Mouse (Mus musculus): Measurements from ENCODE around the gene Zfp114.

The Zfp114 gene

DNA sequence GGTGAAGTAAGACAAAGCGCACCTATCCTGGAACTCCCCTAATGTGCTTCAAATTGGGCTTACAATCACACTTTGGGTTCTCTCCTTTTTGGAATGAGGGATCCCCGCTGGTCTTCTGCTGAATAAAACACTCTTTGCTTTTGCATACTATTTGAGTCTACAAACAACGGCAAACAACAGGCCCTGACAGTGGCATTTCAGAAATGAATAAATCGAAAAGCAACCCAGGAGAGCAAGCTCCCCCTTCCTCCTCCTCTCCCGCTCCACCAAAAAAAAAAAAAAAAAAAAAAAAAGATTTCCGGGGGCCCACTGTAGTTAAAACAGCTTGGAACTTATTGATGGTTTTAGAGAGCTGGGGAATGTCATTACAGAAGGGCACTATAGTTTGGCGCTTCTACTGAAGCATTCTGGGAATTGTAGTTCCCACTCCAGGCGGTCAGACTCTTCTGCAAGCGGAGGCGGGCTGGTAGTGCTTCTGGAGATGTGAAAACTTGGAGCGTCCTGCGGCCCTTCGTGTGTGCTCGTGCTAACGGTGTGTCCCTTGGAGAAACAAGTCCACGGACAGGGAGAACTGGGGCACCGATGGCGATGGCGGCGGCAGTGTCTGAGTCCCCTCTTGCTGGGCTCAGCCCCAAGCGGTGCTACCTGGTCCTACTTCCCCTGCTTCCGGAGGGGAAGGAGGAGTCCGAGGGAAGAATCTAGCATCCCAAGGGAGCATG, at the start of gene Zfp114:
Gene Zfp114 (plus strand): TSS at position 443 of the 719 bp plus-strand sequence.
- DNase-seq: peak; percentile 71

DNA sequence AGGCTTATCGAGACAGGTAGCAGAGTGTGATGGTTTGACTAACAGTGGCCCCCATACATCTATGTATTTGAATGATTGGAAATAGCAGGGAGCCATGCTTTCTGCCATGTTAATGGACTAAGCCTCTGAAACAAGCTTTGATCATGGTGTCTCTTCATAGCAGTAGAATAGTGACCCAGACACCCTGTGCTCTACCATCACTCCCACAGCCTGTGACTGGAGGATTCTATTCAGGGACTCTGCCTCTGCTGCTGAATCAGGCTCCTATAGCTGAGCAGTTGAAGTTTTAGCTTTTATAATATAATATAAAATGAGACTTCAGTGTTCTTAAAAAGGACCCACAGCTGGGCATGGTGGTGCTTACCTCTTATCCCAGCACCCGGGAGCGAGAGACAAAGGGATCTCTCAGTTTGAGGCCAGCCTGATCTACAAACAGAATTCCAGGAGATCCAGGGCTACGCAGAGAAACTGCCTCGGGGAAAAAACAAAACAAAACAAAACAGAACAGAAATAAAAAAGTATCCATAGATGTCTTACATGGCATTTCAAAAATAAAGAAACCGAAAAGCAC, 41.4 kb upstream of the Zfp114 start:
- DNase-seq: no peak

- DNase-seq: peak; percentile 80
These were observed 40.6 kb upstream of the Zfp114 start, which contains the start of gene Zfp235 for GRCm38 (mm10) chr7:24133996-24134828. Gene Zfp235 (plus strand): TSS chr7:24134169.

GRCm38 (mm10) chr7:24142566-24142965, 32.3 kb upstream of the Zfp114 start:
- no peak for DNase-seq

GRCm38 (mm10) chr7:24153272-24153671, 21.6 kb upstream of the Zfp114 start:
- DNase-seq: no peak

GRCm38 (mm10) chr7:24172191-24172590, 2.7 kb upstream of the Zfp114 start:
- DNase-seq: no peak

- DNase-seq: no peak
These were observed 464 bp downstream of the Zfp114 start for GRCm38 (mm10) chr7:24175337-24175711.

DNA sequence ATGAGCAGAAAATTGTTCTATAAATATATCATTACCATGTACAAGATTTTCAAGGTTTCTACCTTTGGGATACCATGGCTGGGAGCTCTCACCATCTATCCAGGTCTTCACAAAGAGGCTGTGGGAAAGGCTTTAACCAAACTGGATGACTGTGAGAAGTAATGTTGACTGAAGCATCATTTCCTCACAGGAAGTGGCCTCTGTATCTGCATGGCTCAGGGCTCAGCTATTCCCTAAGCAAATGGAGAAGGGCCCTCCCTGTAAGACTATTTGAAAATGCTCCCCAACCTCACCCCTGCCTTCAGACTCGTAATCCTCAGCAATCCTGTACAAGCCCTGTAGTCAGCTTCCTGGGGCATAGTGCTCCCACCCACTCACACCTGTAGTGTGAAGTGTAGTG, 12.8 kb downstream of the Zfp114 start:
- DNase-seq: no peak

DNA sequence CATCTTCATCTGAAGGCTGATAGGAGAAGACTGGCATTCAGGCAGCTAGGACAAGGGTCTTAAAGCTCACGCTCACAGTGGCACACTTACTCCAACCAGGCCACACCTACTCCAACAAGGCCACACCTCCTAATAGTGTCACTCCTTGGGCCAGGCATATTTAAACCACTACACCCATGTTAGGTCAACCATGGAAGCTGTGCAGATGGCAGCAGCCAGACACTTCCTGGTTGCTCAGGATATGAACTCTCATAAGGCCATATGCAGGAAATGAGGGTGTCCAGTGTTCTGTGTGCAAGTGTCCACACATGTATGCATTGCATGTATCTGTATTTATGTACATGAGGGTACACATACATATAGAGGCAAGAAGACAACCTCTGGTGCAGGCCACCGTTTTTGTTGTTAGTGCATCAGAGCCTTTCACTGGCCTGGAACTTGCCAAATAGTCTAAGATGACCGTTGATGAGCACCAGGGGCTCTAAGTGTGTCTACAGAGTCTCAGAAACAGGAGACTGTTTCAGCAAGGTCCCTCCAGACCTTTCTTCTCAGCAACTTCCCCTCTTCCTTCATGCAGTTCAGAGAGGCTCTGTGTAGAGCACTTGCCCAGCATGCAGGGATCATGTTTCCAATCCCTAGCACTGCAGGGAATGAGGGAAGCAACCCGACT, 14.2 kb downstream of the Zfp114 start:
- no peak for DNase-seq

GRCm38 (mm10) chr7:24189571-24189944, 14.7 kb downstream of the Zfp114 start:
- no peak for DNase-seq

DNA sequence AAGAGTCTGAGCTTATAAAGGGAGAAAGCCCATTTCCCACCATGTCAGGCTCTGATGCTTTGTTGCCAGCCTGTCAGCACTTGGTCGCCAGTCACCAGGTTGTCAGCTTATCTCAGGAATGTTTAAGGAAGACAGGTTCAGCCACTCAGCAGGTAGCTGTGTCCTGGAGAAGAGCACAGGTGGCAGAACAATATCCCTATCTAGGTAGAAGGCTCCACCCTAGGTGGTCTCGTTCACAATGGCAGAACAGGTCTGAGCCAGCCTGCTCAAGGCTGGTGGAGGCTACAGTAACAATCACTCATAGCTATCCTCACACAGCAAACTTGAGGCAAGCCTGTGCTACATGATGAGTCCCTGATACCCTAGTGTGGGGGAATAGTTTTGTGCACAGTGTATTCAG, 16.5 kb downstream of the Zfp114 start:
- DNase-seq: no peak

DNA sequence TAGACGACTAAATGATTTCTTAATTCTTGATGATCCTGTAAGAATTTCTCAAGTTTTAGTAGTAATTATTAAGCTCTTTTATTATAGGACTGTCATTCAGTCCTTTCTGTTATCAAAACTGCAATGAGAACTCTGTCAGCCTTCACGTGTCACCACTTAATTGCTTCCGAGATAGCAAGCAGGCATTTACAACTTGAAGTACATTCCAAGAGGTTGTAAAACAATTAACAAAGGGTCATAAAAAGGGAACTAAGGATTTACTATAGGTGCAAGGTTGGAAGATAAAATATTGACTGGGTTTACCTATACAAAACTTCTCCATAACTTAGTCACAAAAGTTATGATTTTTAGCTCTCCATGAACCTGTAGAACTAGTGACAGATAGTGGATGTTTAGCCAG, 18.3 kb downstream of the Zfp114 start:
- no peak for DNase-seq

DNA sequence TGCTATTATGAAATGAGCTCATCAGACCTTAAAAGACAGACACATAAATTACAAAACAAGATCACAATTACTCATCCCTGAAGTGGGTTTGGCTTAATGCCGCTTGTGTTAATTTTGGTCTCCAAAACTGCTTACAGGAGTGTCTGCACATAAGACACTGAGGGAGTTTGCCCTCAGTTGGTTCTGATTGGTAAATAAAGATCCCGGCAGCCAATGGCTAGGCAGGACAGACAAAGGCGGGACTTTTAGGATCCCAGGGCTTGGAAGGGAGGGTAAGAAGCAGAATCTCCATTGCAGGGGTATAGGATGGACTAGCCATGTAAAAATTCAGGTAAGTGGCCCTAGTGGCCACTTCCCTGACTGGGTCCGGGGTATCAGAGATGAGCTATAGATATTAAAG, 22.1 kb downstream of the Zfp114 start:
- DNase-seq: no peak

DNA sequence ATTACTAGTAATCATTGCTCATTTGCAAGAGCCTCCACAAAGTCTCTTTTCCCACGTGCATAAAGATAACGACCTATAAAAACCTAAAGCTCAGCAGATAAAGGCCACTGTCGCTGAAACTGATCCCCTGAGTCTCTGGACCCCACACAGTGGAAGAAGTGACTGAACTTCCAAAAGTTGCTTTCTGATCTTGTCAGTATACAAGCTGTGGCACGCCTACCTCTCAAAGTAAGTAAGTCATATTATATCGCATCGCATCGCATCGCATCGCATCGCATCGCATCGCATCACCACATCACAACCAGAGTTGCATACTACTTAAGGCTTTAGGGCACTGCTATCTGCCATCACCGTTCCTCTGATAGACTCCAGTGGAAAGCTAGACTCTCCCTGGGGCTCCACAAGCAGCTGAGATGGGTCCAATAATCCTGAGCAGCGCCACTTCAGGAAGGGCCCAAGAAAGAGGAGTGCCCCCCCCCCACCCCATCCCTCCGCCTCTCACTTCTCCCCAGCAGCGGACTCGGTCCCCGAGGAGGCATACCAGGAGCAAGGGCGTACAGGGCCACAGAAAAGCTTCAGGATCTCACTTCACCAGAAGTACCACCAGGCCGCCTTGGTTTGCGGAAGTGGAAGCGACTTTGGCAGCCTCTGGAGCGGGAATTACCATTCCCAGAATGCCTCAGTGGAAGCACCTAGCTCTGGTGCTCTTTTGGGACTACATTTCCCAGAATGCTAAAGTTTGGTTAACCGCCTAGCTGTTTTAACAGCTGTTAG, 32.8 kb downstream of the Zfp114 start:
- DNase-seq: peak; percentile 53

GRCm38 (mm10) chr7:24208282-24208886, 33.5 kb downstream of the Zfp114 start:
- DNase-seq: no peak

DNA sequence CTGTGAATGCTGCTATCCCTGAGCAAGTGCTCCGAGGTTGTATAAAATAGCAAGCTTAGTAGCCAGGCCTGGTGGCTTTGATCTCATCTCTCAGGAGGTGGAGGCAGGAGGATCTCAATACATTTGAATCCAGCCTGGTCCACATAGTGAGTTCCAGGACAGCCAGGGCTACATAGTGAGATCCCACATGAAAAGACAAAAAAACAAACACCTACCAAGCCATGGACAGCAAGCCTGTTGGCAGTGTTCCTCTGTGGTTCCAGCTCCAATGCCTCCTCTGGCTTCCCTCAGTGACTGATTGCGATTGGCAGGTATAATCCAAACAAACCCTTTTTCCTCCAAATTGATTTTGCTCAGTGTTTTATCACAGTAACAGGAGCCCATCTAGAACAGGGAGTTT, 35.4 kb downstream of the Zfp114 start:
- DNase-seq: no peak

- no peak for DNase-seq
These were observed 36.5 kb downstream of the Zfp114 start, which contains the start of gene Zfp111 for GRCm38 (mm10) chr7:24211343-24211742. Gene Zfp111 (minus strand): TSS chr7:24211443.
